Comparison of ENCODE assay signal across 8 mouse cellular contexts in the genomic region with DNA sequence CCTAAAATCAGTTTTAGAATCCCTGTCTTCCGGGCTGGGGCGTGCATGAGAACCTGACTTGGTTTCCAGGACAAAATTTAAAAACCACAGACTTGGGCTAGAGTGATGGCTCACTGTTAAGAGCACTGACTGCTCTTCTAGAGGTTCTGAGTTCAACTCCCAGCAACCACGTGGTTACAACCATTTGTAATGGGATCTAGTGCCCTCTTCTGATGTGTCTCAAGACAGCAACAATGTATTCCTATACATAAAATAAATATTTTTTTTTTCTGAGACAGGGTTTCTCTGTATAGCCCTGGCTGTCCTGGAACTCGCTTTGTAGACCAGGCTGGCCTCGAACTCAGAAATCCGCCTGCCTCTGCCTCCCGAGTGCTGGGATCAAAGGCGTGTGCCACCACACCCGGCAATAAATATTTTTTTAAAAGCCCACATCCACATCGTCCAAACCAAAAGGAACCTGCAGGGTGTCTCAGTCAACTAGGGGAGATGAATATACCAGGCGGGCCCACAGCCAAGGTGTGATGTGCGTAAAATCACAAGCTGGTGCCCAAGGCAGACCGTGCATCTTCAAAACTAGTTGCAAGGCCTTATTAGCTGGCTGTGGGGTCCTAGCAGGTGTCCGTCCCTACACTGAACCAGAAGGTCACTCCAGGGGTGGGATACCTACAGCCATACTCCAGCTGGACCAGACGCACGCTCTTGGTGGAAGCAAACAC. TPM values are rescaled to one million over a fixed set of nuclear protein-coding genes. Genes with fewer than 3 reads are reported as not detected.
A peak's percentile ranks its signal among the peaks of the same experiment; 100 is the strongest.
DNase-seq lines count a peak whose midpoint lies in the region; ATAC-seq lines count a peak whose summit lies in the region.

No protein-coding gene starts in this region.

- H3K9ac ChIP-seq in kidney, embryonic 16.5 days (replicated peaks; ENCODE audit: low read length), result peak overlapping the region; percentile 81
- peak overlapping the region; percentile 70 for H3K9ac ChIP-seq in hindbrain, embryonic 14.5 days
- H3K9ac ChIP-seq in midbrain, embryonic 16.5 days (ENCODE audit: low read depth, low read length), result peak overlapping the region; percentile 87

- H3K9me3 ChIP-seq in kidney, embryonic 16.5 days (ENCODE audit: low read length), result no peaks in the 10 kb centered on the region
- H3K9me3 ChIP-seq in hindbrain, embryonic 14.5 days (ENCODE audit: control insufficient read depth, low read length), result no peaks in the 10 kb centered on the region
- no peaks in the 10 kb centered on the region for H3K9me3 ChIP-seq in midbrain, embryonic 16.5 days (replicated peaks; ENCODE audit: control insufficient read depth, low read length, poor library complexity, severe bottlenecking)

- peaks cover 16% of the 10 kb centered on the region for H3K36me3 ChIP-seq in kidney, embryonic 16.5 days (ENCODE audit: insufficient read depth, low read length)
- peaks cover 25% of the 10 kb centered on the region for H3K36me3 ChIP-seq in hindbrain, embryonic 14.5 days (replicated peaks; ENCODE audit: control insufficient read depth, insufficient read depth)
- H3K36me3 ChIP-seq in midbrain, embryonic 16.5 days (ENCODE audit: control insufficient read depth, insufficient read depth, low read length), result peaks cover 6% of the 10 kb centered on the region; the same call in 1 of the 2 replicates

- H3K4me3 ChIP-seq in kidney, embryonic 16.5 days (ENCODE audit: low read length), result peak overlapping the region; percentile 70
- H3K4me3 ChIP-seq in hindbrain, embryonic 14.5 days (replicated peaks; ENCODE audit: low read length), result peak overlapping the region; percentile 68
- peak overlapping the region; percentile 74 for H3K4me3 ChIP-seq in midbrain, embryonic 16.5 days (ENCODE audit: low read depth, low read length)

- no peaks in the 10 kb centered on the region for H3K27me3 ChIP-seq in kidney, embryonic 16.5 days (ENCODE audit: insufficient read depth, low read length)
- no peaks in the 10 kb centered on the region for H3K27me3 ChIP-seq in hindbrain, embryonic 14.5 days (ENCODE audit: control insufficient read depth, insufficient read depth, low read length)
- no peaks in the 10 kb centered on the region for H3K27me3 ChIP-seq in midbrain, embryonic 16.5 days (ENCODE audit: control insufficient read depth, insufficient read depth, low read depth, low read length)

- no peak for DNase-seq in kidney, postnatal 36 days
- DNase-seq in cerebellum, adult 9-10 months, result peak; percentile 61
- no peak for DNase-seq in hindbrain, embryonic 14.5 days (ENCODE audit: low spot score)
- no peak for DNase-seq in thymus, postnatal 14 days
- no peak for DNase-seq in spleen, adult 12 weeks (ENCODE audit: low spot score)
- no peak for DNase-seq in urinary bladder, postnatal 36 days (ENCODE audit: low spot score in 2 of 2)

- peak overlapping the region; percentile 84; the same call in 1 of the 2 replicates for H3K27ac ChIP-seq in kidney, embryonic 16.5 days (ENCODE audit: low read length)
- H3K27ac ChIP-seq in hindbrain, embryonic 14.5 days, result peak overlapping the region; percentile 82
- H3K27ac ChIP-seq in midbrain, embryonic 16.5 days (ENCODE audit: low read length), result peak overlapping the region; percentile 77

- ATAC-seq in kidney, embryonic 16.5 days (ENCODE audit: low FRiP score, low TSS enrichment), result no peak
- no peak for ATAC-seq in hindbrain, embryonic 14.5 days (ENCODE audit: low FRiP score)
- ATAC-seq in midbrain, embryonic 16.5 days, result no peak

- 60% methylated on average over 16 of the region's 16 CpGs for WGBS in kidney, embryonic 16.5 days
- 64% methylated on average over 16 of the region's 16 CpGs for WGBS in hindbrain, embryonic 14.5 days
- 64% methylated on average over 16 of the region's 16 CpGs for WGBS in midbrain, embryonic 16.5 days

- peaks cover 9% of the 10 kb centered on the region for H3K4me1 ChIP-seq in kidney, embryonic 16.5 days (ENCODE audit: insufficient read depth, low read length)
- H3K4me1 ChIP-seq in hindbrain, embryonic 14.5 days (replicated peaks; ENCODE audit: control insufficient read depth, insufficient read depth, low read length), result peaks cover 16% of the 10 kb centered on the region
- H3K4me1 ChIP-seq in midbrain, embryonic 16.5 days (ENCODE audit: control insufficient read depth, insufficient read depth, low read length), result peaks cover 13% of the 10 kb centered on the region

- H3K4me2 ChIP-seq in kidney, embryonic 16.5 days (replicated peaks; ENCODE audit: low read depth, low read length), result peak overlapping the region; percentile 94
- peak overlapping the region; percentile 99 for H3K4me2 ChIP-seq in hindbrain, embryonic 14.5 days (replicated peaks)
- peak overlapping the region; percentile 96 for H3K4me2 ChIP-seq in midbrain, embryonic 16.5 days (ENCODE audit: low read length)

RNA-seq across cellular contexts. Expression of a gene that starts 0.5 kb away (rescaled TPM):
- polyA plus RNA-seq in kidney, embryonic 16.5 days (2015; fragmentation: Nextera tagmentation; extraction: Ambion mirVana), result 206 and 211 TPM in 2 replicates
- polyA plus RNA-seq in hindbrain, embryonic 14.5 days (2014; fragmentation: Nextera tagmentation; extraction: Ambion mirVana), result 85.9 and 89.6 TPM in 2 replicates
- polyA plus RNA-seq in midbrain, embryonic 16.5 days (2015; fragmentation: Nextera tagmentation; extraction: Ambion mirVana), result 95.4 and 95.6 TPM in 2 replicates

RNA-seq across cellular contexts. Expression of a gene that starts 1.1 kb away (rescaled TPM):
- polyA plus RNA-seq in kidney, embryonic 16.5 days (2015; fragmentation: Nextera tagmentation; extraction: Ambion mirVana), result 8.8 and 9.0 TPM in 2 replicates
- polyA plus RNA-seq in hindbrain, embryonic 14.5 days (2014; fragmentation: Nextera tagmentation; extraction: Ambion mirVana), result 5.8 and 7.9 TPM in 2 replicates
- 5.4 and 7.0 TPM in 2 replicates for polyA plus RNA-seq in midbrain, embryonic 16.5 days (2015; fragmentation: Nextera tagmentation; extraction: Ambion mirVana)

RNA-seq across cellular contexts. Expression of a gene that starts 3.9 kb away (rescaled TPM):
- not detected in 2 replicates for polyA plus RNA-seq in kidney, embryonic 16.5 days (2015; fragmentation: Nextera tagmentation; extraction: Ambion mirVana)
- not detected in 2 replicates for polyA plus RNA-seq in hindbrain, embryonic 14.5 days (2014; fragmentation: Nextera tagmentation; extraction: Ambion mirVana)
- not detected in 2 replicates for polyA plus RNA-seq in midbrain, embryonic 16.5 days (2015; fragmentation: Nextera tagmentation; extraction: Ambion mirVana)

RNA-seq across cellular contexts. Expression of a gene that starts 9.7 kb away (rescaled TPM):
- 21.7 and 22.3 TPM in 2 replicates for polyA plus RNA-seq in kidney, embryonic 16.5 days (2015; fragmentation: Nextera tagmentation; extraction: Ambion mirVana)
- 25.7 and 26.7 TPM in 2 replicates for polyA plus RNA-seq in hindbrain, embryonic 14.5 days (2014; fragmentation: Nextera tagmentation; extraction: Ambion mirVana)
- polyA plus RNA-seq in midbrain, embryonic 16.5 days (2015; fragmentation: Nextera tagmentation; extraction: Ambion mirVana), result 29.5 and 29.9 TPM in 2 replicates

RNA-seq across cellular contexts. Expression of a gene that starts 25.3 kb away (rescaled TPM):
- polyA plus RNA-seq in kidney, embryonic 16.5 days (2015; fragmentation: Nextera tagmentation; extraction: Ambion mirVana), result 44.8 and 47.5 TPM in 2 replicates
- 148 and 167 TPM in 2 replicates for polyA plus RNA-seq in hindbrain, embryonic 14.5 days (2014; fragmentation: Nextera tagmentation; extraction: Ambion mirVana)
- 83.9 and 84.4 TPM in 2 replicates for polyA plus RNA-seq in midbrain, embryonic 16.5 days (2015; fragmentation: Nextera tagmentation; extraction: Ambion mirVana)
